8 mouse cellular contexts compared by ENCODE assay signal in the genomic region with DNA sequence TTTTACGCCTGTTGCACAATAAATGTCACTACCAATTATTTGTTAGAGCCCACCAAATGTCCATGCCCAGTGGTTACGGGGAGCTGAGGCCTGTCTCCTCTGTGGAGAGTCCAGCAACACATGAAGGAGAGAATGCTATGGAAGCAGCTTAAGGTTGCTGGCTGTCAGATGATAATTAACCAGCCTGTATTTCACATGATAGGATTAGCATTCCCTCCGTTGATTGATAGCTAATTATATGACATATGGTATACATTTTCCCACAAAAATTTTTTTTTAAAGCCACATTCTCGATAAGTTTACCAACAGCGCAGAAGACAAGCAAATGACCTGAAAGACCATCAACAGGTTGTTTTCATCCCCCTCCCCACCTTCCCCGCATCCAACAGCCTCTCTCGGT. TPM values are rescaled to one million over a fixed set of nuclear protein-coding genes. Genes with fewer than 3 reads are reported as not detected.
DNase-seq lines count a peak whose midpoint lies in the region; ATAC-seq and TF ChIP-seq lines count a peak whose summit lies in the region.

No protein-coding gene starts in this region.

- WGBS in cerebellum, adult 2 months, result 29% methylated on average over 7 of the region's 7 CpGs
- WGBS in thymus, adult 2 months, result 65% methylated on average over 7 of the region's 7 CpGs
- 25% methylated on average over 7 of the region's 7 CpGs for WGBS in liver, embryonic 15.5 days (ENCODE audit: insufficient replicate concordance)

- H3K9me3 ChIP-seq in liver, embryonic 15.5 days (replicated peaks), result no peaks in the 10 kb centered on the region

- peak overlapping the region; percentile 57 for H3K4me2 ChIP-seq in liver, embryonic 15.5 days

- peak overlapping the region; percentile 60 for H3K4me3 ChIP-seq in cerebellum, adult 2 months (replicated peaks; ENCODE audit: insufficient read depth, low read depth, low read length)
- peak overlapping the region; percentile 22; the same call in 1 of the 2 replicates for H3K4me3 ChIP-seq in thymus, adult 2 months (ENCODE audit: control insufficient read depth, insufficient read depth, low read length)
- peak overlapping the region; percentile 34 for H3K4me3 ChIP-seq in liver, embryonic 15.5 days (replicated peaks)

- TF ChIP-seq CTCF in cerebellum, adult 2 months (IDR thresholded peaks at IDR 0.05; ENCODE audit: borderline replicate concordance, insufficient read depth, low read depth, low read length), result no peak
- TF ChIP-seq CTCF in thymus, adult 2 months (IDR thresholded peaks at IDR 0.05; ENCODE audit: borderline replicate concordance, control insufficient read depth, extremely low read depth, insufficient read depth, low read length, poor library complexity), result no peak

- H3K36me3 ChIP-seq in thymus, adult 2 months (ENCODE audit: control insufficient read depth, insufficient read depth, low read length), result no peaks in the 10 kb centered on the region
- no peaks in the 10 kb centered on the region for H3K36me3 ChIP-seq in liver, embryonic 15.5 days (replicated peaks)

- 0 out of 2 replicates have a peak, but pooled peaks cover 4% of the 10 kb centered on the region for H3K4me1 ChIP-seq in cerebellum, adult 2 months (ENCODE audit: control insufficient read depth, insufficient read depth, low read length)
- no peaks in the 10 kb centered on the region; the same call in 1 of the 2 replicates for H3K4me1 ChIP-seq in thymus, adult 2 months (replicated peaks; ENCODE audit: control insufficient read depth, insufficient read depth, low read length)
- H3K4me1 ChIP-seq in liver, embryonic 15.5 days (replicated peaks), result no peaks in the 10 kb centered on the region

- no peak for TF ChIP-seq POLR2A in cerebellum, adult 2 months (IDR thresholded peaks at IDR 0.05; ENCODE audit: borderline replicate concordance, insufficient read depth, low read length)
- no peak for TF ChIP-seq POLR2A in thymus, adult 2 months (IDR thresholded peaks at IDR 0.05; ENCODE audit: control insufficient read depth, extremely low read depth, insufficient read depth, low read length, poor library complexity)

- H3K27me3 ChIP-seq in cerebellum, adult 2 months (ENCODE audit: control insufficient read depth, insufficient read depth, low read length), result no peaks in the 10 kb centered on the region
- H3K27me3 ChIP-seq in thymus, adult 2 months (ENCODE audit: control insufficient read depth, insufficient read depth, low read length), result peaks cover 4% of the 10 kb centered on the region; the same call in 1 of the 2 replicates
- peaks cover 22% of the 10 kb centered on the region for H3K27me3 ChIP-seq in liver, embryonic 15.5 days

- no peak overlapping the region for H3K9ac ChIP-seq in liver, embryonic 15.5 days

- DNase-seq in cerebellum, adult 2 months, result no peak
- DNase-seq in cerebellum, adult 18-20 months, result no peak
- DNase-seq in thymus, adult 2 months, result no peak
- DNase-seq in thymus, postnatal 36 days, result no peak
- DNase-seq in frontal cortex, postnatal 36 days (ENCODE audit: low spot score in 2 of 2), result no peak
- DNase-seq in Muller cell, postnatal 12 days (ENCODE audit: inconsistent ontology term), result no peak
- DNase-seq in cerebellum, postnatal 36 days, result no peak

- no peak for ATAC-seq in liver, embryonic 15.5 days (ENCODE audit: insufficient read depth)

- no peak overlapping the region for H3K27ac ChIP-seq in cerebellum, adult 2 months (ENCODE audit: insufficient read depth, low read length)
- H3K27ac ChIP-seq in thymus, adult 2 months (ENCODE audit: control insufficient read depth, insufficient read depth, low read length), result no peak overlapping the region
- no peak overlapping the region for H3K27ac ChIP-seq in liver, embryonic 15.5 days (replicated peaks)

RNA-seq across cellular contexts. Expression of a gene that starts 0.5 kb away (rescaled TPM):
- 2.4 and 2.9 TPM in 2 replicates for polyA plus RNA-seq in cerebellum, adult 2 months (2012; rRNA removed)
- 6.7 and 8.7 TPM in 2 replicates for polyA plus RNA-seq in thymus, adult 2 months (2012; rRNA removed)
- polyA plus RNA-seq in liver, embryonic 15.5 days (2015; fragmentation: Nextera tagmentation; extraction: Ambion mirVana), result 0.28 and 0.40 TPM in 2 replicates

RNA-seq across cellular contexts. Expression of a gene that starts 31.8 kb away (rescaled TPM):
- polyA plus RNA-seq in cerebellum, adult 2 months (2012; rRNA removed), result 6.4 and 6.8 TPM in 2 replicates
- 30.2 and 34.0 TPM in 2 replicates for polyA plus RNA-seq in thymus, adult 2 months (2012; rRNA removed)
- 21.7 and 22.2 TPM in 2 replicates for polyA plus RNA-seq in liver, embryonic 15.5 days (2015; fragmentation: Nextera tagmentation; extraction: Ambion mirVana)
